Mouse (Mus musculus): Measurements from ENCODE around the gene Fntb.

Fntb gene

GRCm38 (mm10) chr12:76961932-76962891 is 196.8 kb downstream of the Fntb start, which contains the start of gene Max:
Gene Max (minus strand): TSS chr12:76962201.
- DNase-seq: peak; percentile 100

DNA sequence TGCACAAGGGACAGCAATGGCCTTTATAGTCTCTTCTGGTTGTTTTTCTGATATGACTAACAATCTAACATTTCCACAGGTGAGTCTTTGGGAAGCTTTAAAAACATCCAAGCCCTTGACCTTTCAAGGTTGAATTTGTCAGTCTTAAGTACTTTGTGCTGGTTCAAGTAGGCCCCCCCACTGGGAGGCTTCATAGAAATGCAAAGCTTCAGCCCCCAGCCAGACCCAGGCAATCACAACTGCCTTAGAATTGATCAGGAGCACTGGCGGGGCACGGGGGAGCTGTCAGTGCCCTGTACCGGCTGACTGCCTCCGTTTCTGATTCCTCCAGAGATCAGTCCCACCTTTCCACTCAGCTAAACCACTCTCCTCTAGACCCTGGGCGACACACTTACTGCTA is 199.7 kb downstream of the Fntb start:
- no peak for DNase-seq

GRCm38 (mm10) chr12:76965876-76966275 is 200.5 kb downstream of the Fntb start:
- peak; percentile 42 for DNase-seq

All from lung, postnatal 10 days (tissue).